Comparison of ENCODE assay signal across 23 mouse cellular contexts in the genomic region with DNA sequence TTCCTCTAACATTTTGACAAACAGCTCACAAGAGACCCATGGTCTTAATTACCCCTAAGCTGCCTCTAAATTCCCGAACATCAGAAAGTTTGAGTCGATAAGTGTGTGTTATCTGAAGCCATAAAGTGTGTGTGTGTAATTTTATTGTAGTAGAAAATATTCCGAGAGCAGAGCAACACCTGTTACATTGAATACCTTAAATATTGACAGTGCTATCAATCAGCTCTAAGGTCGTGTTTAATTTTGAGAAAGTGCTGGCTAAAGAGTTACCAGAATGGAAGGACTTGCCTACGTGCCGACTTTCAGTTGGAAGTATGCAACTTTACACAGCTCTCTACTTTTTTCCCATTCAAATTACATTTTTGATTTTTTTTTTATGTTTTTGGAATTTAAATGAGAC.
DNase-seq lines count a peak whose midpoint lies in the region; ATAC-seq and TF ChIP-seq lines count a peak whose summit lies in the region.
"Had no signal": no experiment of that assay in that cellular context is flagged by ENCODE, and none has a peak within 500 bp of the region (broad histone marks: within the 10 kb centered on the region; RNA-seq: fewer than 3 reads in every experiment).

No protein-coding gene starts in this region.

- peaks cover 20% of the 10 kb centered on the region for H3K36me3 ChIP-seq in heart, embryonic 13.5 days
- no peaks in the 10 kb centered on the region for H3K36me3 ChIP-seq in heart, embryonic 11.5 days (ENCODE audit: control insufficient read depth, insufficient read depth, low read length)
- no peaks in the 10 kb centered on the region for H3K36me3 ChIP-seq in lung, postnatal 0 days (ENCODE audit: insufficient read depth, low read length)
- H3K36me3 ChIP-seq in small intestine, adult 2 months (ENCODE audit: control insufficient read depth, insufficient read depth, low read length): peaks cover 19% of the 10 kb centered on the region
- H3K36me3 ChIP-seq: hindbrain, embryonic 12.5 days; midbrain, embryonic 15.5 days had no signal

- no peak overlapping the region for H3K4me3 ChIP-seq in heart, embryonic 13.5 days
- H3K4me3 ChIP-seq in heart, embryonic 11.5 days (ENCODE audit: low read depth, low read length): no peak overlapping the region
- no peak overlapping the region for H3K4me3 ChIP-seq in lung, postnatal 0 days (ENCODE audit: low read depth, low read length)
- no peak overlapping the region for H3K4me3 ChIP-seq in small intestine, adult 2 months (ENCODE audit: low read depth, low read length)
- H3K4me3 ChIP-seq: forebrain, embryonic 10.5 days; hindbrain, embryonic 12.5 days; layer of hippocampus, adult 2 months; left cerebral cortex, adult 2 months; megakaryocyte, embryonic 14.5 days; midbrain, embryonic 15.5 days; myocyte had no signal

- peak overlapping the region; percentile 36; the same call in 1 of the 2 replicates for H3K27ac ChIP-seq in heart, embryonic 13.5 days (replicated peaks)
- no peak overlapping the region for H3K27ac ChIP-seq in heart, embryonic 11.5 days (ENCODE audit: low read depth, low read length)
- peak overlapping the region; percentile 75 for H3K27ac ChIP-seq in lung, postnatal 0 days (ENCODE audit: low read length)
- H3K27ac ChIP-seq in small intestine, adult 2 months (ENCODE audit: insufficient read depth, low read depth, low read length): peak overlapping the region; percentile 69
- H3K27ac ChIP-seq: forebrain, embryonic 10.5 days; hindbrain, embryonic 12.5 days; layer of hippocampus, adult 2 months; left cerebral cortex, adult 2 months; midbrain, embryonic 15.5 days had no signal

- no peak overlapping the region for H3K9ac ChIP-seq in heart, embryonic 13.5 days
- no peak overlapping the region for H3K9ac ChIP-seq in heart, embryonic 11.5 days (ENCODE audit: low read depth, low read length)
- H3K9ac ChIP-seq in lung, postnatal 0 days (replicated peaks; ENCODE audit: low read depth): no peak overlapping the region
- H3K9ac ChIP-seq: forebrain, postnatal 0 days; hindbrain, embryonic 12.5 days; midbrain, embryonic 15.5 days had no signal

- no peak overlapping the region for H3K4me2 ChIP-seq in heart, embryonic 13.5 days
- H3K4me2 ChIP-seq in heart, embryonic 11.5 days: no peak overlapping the region
- H3K4me2 ChIP-seq in lung, postnatal 0 days (replicated peaks; ENCODE audit: low read depth, low read length): no peak overlapping the region
- H3K4me2 ChIP-seq: hindbrain, embryonic 12.5 days; midbrain, embryonic 15.5 days had no signal

- peaks cover 52% of the 10 kb centered on the region for H3K4me1 ChIP-seq in heart, embryonic 13.5 days
- H3K4me1 ChIP-seq in heart, embryonic 11.5 days (ENCODE audit: control insufficient read depth, insufficient read depth, low read length): peaks cover 29% of the 10 kb centered on the region
- H3K4me1 ChIP-seq in lung, postnatal 0 days (ENCODE audit: insufficient read depth, low read depth, low read length): 0 out of 2 replicates have a peak, but pooled peaks cover 13% of the 10 kb centered on the region
- H3K4me1 ChIP-seq in small intestine, adult 2 months (ENCODE audit: control insufficient read depth, insufficient read depth, insufficient read length, low read length): peaks cover 14% of the 10 kb centered on the region; the same call in 1 of the 2 replicates
- H3K4me1 ChIP-seq: megakaryocyte, embryonic 14.5 days; midbrain, embryonic 15.5 days had no signal

- 71% methylated on average over 6 of the region's 6 CpGs for WGBS in heart, embryonic 13.5 days
- 75% methylated on average over 6 of the region's 6 CpGs for WGBS in heart, embryonic 11.5 days (ENCODE audit: insufficient replicate concordance)
- WGBS in lung, postnatal 0 days: 48% methylated on average over 6 of the region's 6 CpGs
- WGBS in small intestine, adult 2 months: 22% methylated on average over 6 of the region's 6 CpGs

- no peaks in the 10 kb centered on the region for H3K27me3 ChIP-seq in heart, embryonic 13.5 days (replicated peaks)
- no peaks in the 10 kb centered on the region for H3K27me3 ChIP-seq in heart, embryonic 11.5 days (ENCODE audit: control insufficient read depth, insufficient read depth, low read length)
- no peaks in the 10 kb centered on the region for H3K27me3 ChIP-seq in lung, postnatal 0 days (replicated peaks; ENCODE audit: insufficient read depth, low read length)
- H3K27me3 ChIP-seq in small intestine, adult 2 months (ENCODE audit: control insufficient read depth, insufficient read depth, low read length): no peaks in the 10 kb centered on the region
- H3K27me3 ChIP-seq: hindbrain, embryonic 12.5 days; megakaryocyte, embryonic 14.5 days; midbrain, embryonic 15.5 days had no signal

- TF ChIP-seq POLR2A in small intestine, adult 2 months (IDR thresholded peaks at IDR 0.05; ENCODE audit: low read depth, low read length): no peak

- DNase-seq in lung, postnatal 0 days (ENCODE audit: low spot score): no peak
- DNase-seq in lung, postnatal 10 days: no peak
- DNase-seq in testis, postnatal 14 days (ENCODE audit: low spot score): no peak
- DNase-seq in MN1 (ENCODE audit: low spot score): no peak
- DNase-seq: cerebellum, adult 8-10 months; forebrain, postnatal 0 days; gastrocnemius, postnatal 36 days; heart, postnatal 10 days; left cerebral cortex, postnatal 4 days; spleen, adult 18-20 months; thymus, postnatal 14 days had no signal

- no peak for TF ChIP-seq CTCF in lung, postnatal 0 days (IDR thresholded peaks at IDR 0.05)
- no peak for TF ChIP-seq CTCF in small intestine, adult 2 months (IDR thresholded peaks at IDR 0.05; ENCODE audit: extremely low read depth, insufficient read length, insufficient replicate concordance, low read depth, low read length)

- TF ChIP-seq EP300 in lung, postnatal 0 days (IDR thresholded peaks at IDR 0.05): no peak

- no peaks in the 10 kb centered on the region for H3K9me3 ChIP-seq in heart, embryonic 13.5 days
- no peaks in the 10 kb centered on the region for H3K9me3 ChIP-seq in heart, embryonic 11.5 days (replicated peaks; ENCODE audit: control insufficient read depth, low read length)
- no peaks in the 10 kb centered on the region for H3K9me3 ChIP-seq in lung, postnatal 0 days (ENCODE audit: low read length)
- H3K9me3 ChIP-seq: forebrain, embryonic 10.5 days; hindbrain, embryonic 12.5 days; megakaryocyte, embryonic 14.5 days; midbrain, embryonic 15.5 days had no signal

- no peak for ATAC-seq in heart, embryonic 13.5 days (ENCODE audit: extremely low read depth, insufficient number of reproducible peaks, low FRiP score, low TSS enrichment)
- no peak for ATAC-seq in heart, embryonic 11.5 days (replicated peaks; ENCODE audit: insufficient number of reproducible peaks, low FRiP score, low TSS enrichment)
- ATAC-seq in lung, postnatal 0 days: no peak
- ATAC-seq: CD4-positive, CD25-positive, alpha-beta regulatory T cell, adult 4 months; forebrain, postnatal 0 days; inflammation-experienced regulatory T-cells, adult 6 months; midbrain, embryonic 15.5 days had no signal
